Mouse (Mus musculus): ENCODE measurements at regions not wholly inside any gene's neighbourhood (a gene's known extent, or its start where the extent isn't known, plus 50 kb on each side); places are given as distances from the start of the nearest gene placed in this dataset.

- TF ChIP-seq CTCF (IDR thresholded peaks at IDR 0.05; ENCODE audit: low read depth, low read length) (no peak), POLR2A (IDR thresholded peaks at IDR 0.05; ENCODE audit: extremely low read depth, insufficient read depth, low read length) (no peak)
Observed at GRCm38 (mm10) chr1:119167443-119167842, 114.0 kb upstream of the Gli2 start.
